Mouse (Mus musculus) testis, adult 2 months (tissue): Measurements from ENCODE around the gene Kalrn.

ENCODE experiments used
- CTCF ChIP-seq: fragments of 200-500 bp; IDR thresholded peaks from 2 replicates; pipeline ENCODE4 v1.5.1; 2012; ENCODE audit warnings: low read depth, mild to moderate bottlenecking, inconsistent platforms, low read length, moderate library complexity; ENCODE audit not compliant: control insufficient read depth, insufficient read depth, insufficient replicate concordance
- POLR2A ChIP-seq: fragments of 200-500 bp; IDR thresholded peaks from 2 replicates; pipeline ENCODE4 v1.6.1; 2012; ENCODE audit warnings: low read depth, mild to moderate bottlenecking, inconsistent platforms, low read length, moderate library complexity; ENCODE audit not compliant: control insufficient read depth

DNA sequence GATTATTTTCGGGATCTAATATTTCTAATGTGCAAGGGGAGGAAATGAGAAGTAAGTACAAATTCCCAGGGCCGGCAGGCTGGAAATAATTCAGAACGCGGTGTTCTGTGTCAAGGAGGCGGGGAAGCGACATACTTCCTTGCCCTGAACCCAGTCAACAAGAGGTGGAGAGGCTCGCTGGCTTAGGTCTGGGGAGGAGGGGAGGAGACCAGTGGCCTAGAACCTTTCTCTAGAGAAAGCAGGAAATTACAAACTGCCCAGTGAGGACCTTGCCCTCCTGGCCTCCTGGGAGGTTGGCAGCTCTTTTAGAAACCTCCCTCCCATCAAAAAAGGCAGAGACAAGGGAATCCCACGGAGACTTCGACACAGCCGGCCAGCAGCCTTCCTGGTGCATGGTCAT, 225.8 kb downstream of the Kalrn start:
- no peak for TF ChIP-seq POLR2A
- TF ChIP-seq CTCF: no peak
